8 mouse cellular contexts compared by ENCODE assay signal in genomic region chr1:120231334-120231733, GRCm38 (mm10). TPM values are rescaled to one million over a fixed set of nuclear protein-coding genes. Genes with fewer than 3 reads are reported as not detected.
DNase-seq lines count a peak whose midpoint lies in the region; ATAC-seq and TF ChIP-seq lines count a peak whose summit lies in the region.

No protein-coding gene starts in this region.

- WGBS in heart, embryonic 12.5 days: 6% methylated on average over 6 of the region's 6 CpGs
- WGBS in midbrain, embryonic 13.5 days: 43% methylated on average over 6 of the region's 6 CpGs

- no peak overlapping the region for H3K9ac ChIP-seq in CH12.LX (ENCODE audit: insufficient read depth, low read depth)
- no peak overlapping the region for H3K9ac ChIP-seq in heart, embryonic 12.5 days
- no peak overlapping the region for H3K9ac ChIP-seq in midbrain, embryonic 13.5 days (replicated peaks)

- H3K4me3 ChIP-seq in CH12.LX (replicated peaks in 1 of 3; ENCODE audit: low read depth in 2 of 3, low read length in 2 of 3, poor library complexity in 1 of 3): no peak overlapping the region
- no peak overlapping the region for H3K4me3 ChIP-seq in heart, embryonic 12.5 days
- no peak overlapping the region for H3K4me3 ChIP-seq in midbrain, embryonic 13.5 days (replicated peaks)

- no peak for TF ChIP-seq EP300 in CH12.LX (IDR thresholded peaks at IDR 0.05; ENCODE audit: low read length)

- no peaks in the 10 kb centered on the region for H3K9me3 ChIP-seq in CH12.LX (replicated peaks; ENCODE audit: low read length)
- no peaks in the 10 kb centered on the region for H3K9me3 ChIP-seq in heart, embryonic 12.5 days (replicated peaks)
- no peaks in the 10 kb centered on the region for H3K9me3 ChIP-seq in midbrain, embryonic 13.5 days

- H3K79me2 ChIP-seq in CH12.LX (replicated peaks; ENCODE audit: control insufficient read depth, extremely low read depth, insufficient read depth, poor library complexity, severe bottlenecking): no peaks in the 10 kb centered on the region

- H3K36me3 ChIP-seq in CH12.LX (replicated peaks in 1 of 2; ENCODE audit: control insufficient read depth in 1 of 2, insufficient read depth in 1 of 2, low read length in 1 of 2): peaks cover 0 to 18% of the 10 kb centered on the region in 2 experiments
- H3K36me3 ChIP-seq in heart, embryonic 12.5 days: no peaks in the 10 kb centered on the region
- no peaks in the 10 kb centered on the region for H3K36me3 ChIP-seq in midbrain, embryonic 13.5 days

- H3K27me3 ChIP-seq in CH12.LX (replicated peaks): no peaks in the 10 kb centered on the region
- 0 out of 2 replicates have a peak, but pooled peaks cover 3% of the 10 kb centered on the region for H3K27me3 ChIP-seq in heart, embryonic 12.5 days (replicated peaks)
- H3K27me3 ChIP-seq in midbrain, embryonic 13.5 days: 0 out of 2 replicates have a peak, but pooled peaks cover 3% of the 10 kb centered on the region

- no peak overlapping the region for H3K4me2 ChIP-seq in CH12.LX (ENCODE audit: insufficient read depth, low read depth, poor library complexity, severe bottlenecking)
- H3K4me2 ChIP-seq in heart, embryonic 12.5 days: no peak overlapping the region
- no peak overlapping the region for H3K4me2 ChIP-seq in midbrain, embryonic 13.5 days (replicated peaks)

- TF ChIP-seq RAD21 in CH12.LX (IDR thresholded peaks at IDR 0.05; ENCODE audit: low read depth, low read length): peak; percentile 67

- peak; percentile 43 to 65 for DNase-seq in heart, adult 18-20 months
- no peak for DNase-seq in heart, postnatal 25 days (ENCODE audit: low spot score)
- DNase-seq in CH12.LX (ENCODE audit: extremely low read depth): peak; percentile 37
- DNase-seq in adrenal gland, postnatal 25 days: peak; percentile 51
- peak; percentile 36 for DNase-seq in layer of hippocampus, adult 9-11 months
- DNase-seq in ovary, postnatal 10 days (ENCODE audit: low spot score): no peak

- peak; percentile 43 to 80 for TF ChIP-seq CTCF in CH12.LX (conservative IDR thresholded peaks at IDR 0.05 in 1 of 2, IDR thresholded peaks at IDR 0.05 in 1 of 2; ENCODE audit: low read depth in 2 of 2, low read length in 2 of 2)

- H3K27ac ChIP-seq in CH12.LX (ENCODE audit: insufficient read depth, low read depth): no peak overlapping the region
- no peak overlapping the region for H3K27ac ChIP-seq in heart, embryonic 12.5 days (ENCODE audit: poor library complexity, severe bottlenecking)
- no peak overlapping the region for H3K27ac ChIP-seq in midbrain, embryonic 13.5 days

- ATAC-seq in heart, embryonic 12.5 days (ENCODE audit: insufficient number of reproducible peaks, low FRiP score): peak; percentile 61
- ATAC-seq in midbrain, embryonic 13.5 days: peak; percentile 37; the same call in 1 of the 2 replicates

- in situ Hi-C loops in CH12.LX (cut with MboI; ENCODE audit: low pct_ligation_motif_present, low pct_unique_long_range_greater_than_20kb, low sequenced_read_pairs): loop anchor here (10.0 kb wide), 1 partner anchor 303 kb away; no protein-coding TSS in a partner anchor

- H3K4me1 ChIP-seq in CH12.LX (ENCODE audit: control insufficient read depth in 1 of 2, insufficient read depth in 2 of 2): peaks cover 3 to 4% of the 10 kb centered on the region in 2 experiments; a peak in 1 of 4 replicates
- H3K4me1 ChIP-seq in heart, embryonic 12.5 days (replicated peaks): peaks cover 11% of the 10 kb centered on the region
- no peaks in the 10 kb centered on the region for H3K4me1 ChIP-seq in midbrain, embryonic 13.5 days (replicated peaks)

- intact Hi-C loops in heart, postnatal 25 days (cut with DNase I): no loop called here

- no peak for TF ChIP-seq POLR2A in CH12.LX (IDR thresholded peaks at IDR 0.05; ENCODE audit: low read depth, low read length)

- dilution Hi-C loops in CH12.LX (cut with MboI; ENCODE audit: extremely low pct_ligation_motif_present, extremely low pct_unique_long_range_greater_than_20kb, low sequenced_read_pairs): no loop called here

TF ChIP-seq in CH12.LX, 34 proteins besides CTCF, POLR2A, EP300 and RAD21:
- TF ChIP-seq CHD2 (IDR thresholded peaks at IDR 0.05; ENCODE audit: low read length) (no peak), SMC3 (IDR thresholded peaks at IDR 0.05; ENCODE audit: low read depth, low read length) (peak; percentile 86), ELF1 (IDR thresholded peaks at IDR 0.05; ENCODE audit: low read depth, low read length) (0 out of 2 replicates have a peak, but pooled peaks have one; percentile 17), NRF1 (IDR thresholded peaks at IDR 0.05; ENCODE audit: low read depth, low read length) (0 out of 2 replicates have a peak, but pooled peaks have one; percentile 25), IRF4 (IDR thresholded peaks at IDR 0.05; ENCODE audit: low read depth, low read length) (peak; percentile 36; the same call in 1 of the 2 replicates), ZKSCAN1 (IDR thresholded peaks at IDR 0.05; ENCODE audit: borderline replicate concordance, low read depth, low read length) (no peak), ZC3H11A (IDR thresholded peaks at IDR 0.05; ENCODE audit: low read depth, low read length) (peak; percentile 31)

RNA-seq across cellular contexts. Expression of gene Steap3, which starts 41.2 kb away (rescaled TPM):
- total RNA-seq in heart, adult 18-20 months (2021): 10 to 100 TPM; 25.5 to 26.5 TPM
- 10 to 100 TPM; 26.8 to 35.9 TPM for total RNA-seq in heart, postnatal 25 days (2021)
- 1.6 and 2.9 TPM in 2 replicates for total RNA-seq in CH12.LX (2012; rRNA removed)
- total RNA-seq in CH12.LX (2014; rRNA removed): 0.95 and 1.2 TPM in 2 replicates
- polyA plus RNA-seq in CH12.LX (2012; ENCODE audit: insufficient read length, low read depth): 7.3 and 8.0 TPM in 2 replicates
- total RNA-seq in adrenal gland, postnatal 25 days (2021): 28.9 and 48.9 TPM in 2 replicates
- 14.2 and 16.0 TPM in 2 replicates for polyA plus RNA-seq in heart, embryonic 12.5 days (2016; fragmentation: Nextera tagmentation; extraction: Ambion mirVana)
- polyA plus RNA-seq in midbrain, embryonic 13.5 days (2015; fragmentation: Nextera tagmentation; extraction: Ambion mirVana): 1.5 and 2.1 TPM in 2 replicates

Comparison
In these comparisons a context has a peak if more than half of its experiments do, and no peak if none do; other contexts are left out.
1. DNase-seq: peak in heart, adult 18-20 months (2 of 2), CH12.LX (single experiment), adrenal gland, postnatal 25 days (single experiment) and layer of hippocampus, adult 9-11 months (single experiment); none in heart, postnatal 25 days (single experiment) and ovary, postnatal 10 days (single experiment).